Mouse (Mus musculus) layer of hippocampus, adult 9-10 months (tissue): ENCODE measurements at regions not wholly inside any gene's neighbourhood (a gene's known extent, or its start where the extent isn't known, plus 50 kb on each side); places are given as distances from the start of the nearest gene placed in this dataset.

Experiments used
- DNase-seq: peaks from one replicate; pipeline ENCODE4 v3.0.0; 2022; ENCODE audit warnings: low spot score

GRCm38 (mm10) chrX:44432251-44432650 lies 64.1 kb upstream of the Dcaf12l2 start:
- peak; percentile 0 for DNase-seq
